Mouse (Mus musculus) urinary bladder, adult 2 months (tissue): ENCODE data around the gene Ptgs2. TPM values are rescaled to one million over a fixed set of nuclear protein-coding genes. Genes with fewer than 3 reads are reported as not detected.
A peak's percentile ranks its signal among the peaks of the same experiment; 100 is the strongest.

Source experiments
- DNase-seq: peaks from one replicate; pipeline ENCODE4 v3.0.0; 2022; ENCODE audit warnings: low spot score
- polyA plus RNA-seq: library from polyadenylated mRNA; depleted of rRNA; stranded (reverse); fragments of >200 nt; gene quantifications from 2 replicates; pipeline ENCODE4 v1.2.3, GENCODE M21; 2012; rRNA removed

Gene Ptgs2
- 5.5 and 5.9 TPM in 2 replicates for polyA plus RNA-seq

GRCm38 (mm10) chr1:150099790-150100333 is at the start of gene Ptgs2:
Ptgs2 (plus strand) TSS chr1:150100031.
- DNase-seq = peak; percentile 48

- no peak for DNase-seq
Measured at GRCm38 (mm10) chr1:150050256-150050655, 49.6 kb upstream of the Ptgs2 start.

- DNase-seq = no peak
Measured at GRCm38 (mm10) chr1:150065684-150066083, 34.1 kb upstream of the Ptgs2 start.

- no peak for DNase-seq
Measured at GRCm38 (mm10) chr1:150072880-150073279, 27.0 kb upstream of the Ptgs2 start.

DNA sequence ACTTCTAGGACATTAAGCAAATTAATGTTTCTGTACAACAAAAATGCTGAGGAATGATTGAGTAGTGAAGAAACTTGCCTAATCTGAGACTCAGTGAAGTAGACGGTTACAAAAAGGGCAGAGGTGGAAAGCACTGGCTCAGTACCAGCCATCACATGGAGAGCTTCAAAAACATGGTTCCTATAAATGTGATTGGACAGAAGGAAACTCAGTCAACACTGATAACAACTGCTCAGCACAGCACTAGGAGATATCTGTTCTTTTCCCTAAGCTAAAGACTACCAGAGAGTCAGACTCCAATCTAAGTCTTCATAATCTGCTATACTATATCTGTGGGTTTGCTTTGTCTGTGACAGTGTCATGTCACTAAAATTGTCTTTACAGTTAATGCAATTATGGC is 25.2 kb upstream of the Ptgs2 start:
- no peak for DNase-seq

DNA sequence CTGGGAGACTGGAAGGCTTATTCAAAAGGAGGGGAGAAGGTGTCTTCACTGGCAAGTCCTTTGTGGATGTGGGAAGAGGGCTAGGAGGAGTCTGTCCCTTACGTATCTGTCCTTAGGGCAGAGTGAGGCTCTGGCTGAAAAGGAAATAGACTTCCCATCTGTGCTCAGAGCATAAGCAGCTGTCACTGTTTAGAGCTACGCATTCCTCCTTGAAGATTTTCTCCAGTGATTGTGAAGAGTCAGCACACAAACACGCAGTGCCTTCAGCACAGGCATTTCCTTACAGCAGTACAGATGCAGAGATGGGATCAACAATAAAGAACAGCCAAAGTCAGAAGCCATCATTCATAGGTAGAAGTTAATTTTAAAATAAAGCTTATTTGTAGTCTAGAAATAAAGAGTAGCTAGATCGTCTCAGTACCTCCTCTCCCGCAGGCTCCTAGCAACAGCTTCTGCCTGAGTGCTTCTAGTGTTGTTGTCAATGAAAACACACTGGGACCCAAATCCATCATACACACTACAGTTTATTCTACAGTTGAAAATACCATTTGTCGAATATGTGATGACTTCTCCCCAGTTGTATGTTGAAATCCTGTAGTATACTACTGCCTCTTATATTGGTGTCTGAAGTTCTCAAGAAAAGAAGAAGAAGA is 10.7 kb upstream of the Ptgs2 start:
- DNase-seq = no peak

- DNase-seq = no peak
Measured at GRCm38 (mm10) chr1:150090229-150090628, 9.6 kb upstream of the Ptgs2 start.

- DNase-seq = no peak
Measured at GRCm38 (mm10) chr1:150097036-150097435, 2.8 kb upstream of the Ptgs2 start.

DNA sequence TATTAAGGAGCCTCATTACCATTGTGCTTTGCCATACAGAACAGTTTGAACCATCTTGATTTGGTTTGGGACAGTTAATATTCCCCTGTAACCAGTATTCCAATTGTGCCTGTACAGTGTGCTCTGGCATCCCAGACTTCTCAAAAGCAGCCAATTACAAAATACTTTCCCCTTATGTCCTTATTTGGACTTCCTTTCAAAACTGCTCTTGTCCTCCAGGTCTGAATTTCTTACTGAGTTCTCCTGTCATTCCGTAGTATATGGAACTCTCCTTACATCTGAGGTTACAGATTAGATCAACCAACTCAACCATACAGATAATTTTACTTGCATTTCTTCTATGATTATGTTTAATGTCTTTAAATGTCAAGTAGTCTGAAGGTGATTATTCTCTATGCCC is 2.1 kb upstream of the Ptgs2 start:
- no peak for DNase-seq

GRCm38 (mm10) chr1:150099374-150099773 is 457 bp upstream of the Ptgs2 start:
- DNase-seq = no peak

GRCm38 (mm10) chr1:150104228-150104720 is 4.4 kb downstream of the Ptgs2 start:
- no peak for DNase-seq

- no peak for DNase-seq
Measured at GRCm38 (mm10) chr1:150106736-150107135, 6.9 kb downstream of the Ptgs2 start.

- no peak for DNase-seq
Measured at GRCm38 (mm10) chr1:150109591-150109990, 9.8 kb downstream of the Ptgs2 start.

DNA sequence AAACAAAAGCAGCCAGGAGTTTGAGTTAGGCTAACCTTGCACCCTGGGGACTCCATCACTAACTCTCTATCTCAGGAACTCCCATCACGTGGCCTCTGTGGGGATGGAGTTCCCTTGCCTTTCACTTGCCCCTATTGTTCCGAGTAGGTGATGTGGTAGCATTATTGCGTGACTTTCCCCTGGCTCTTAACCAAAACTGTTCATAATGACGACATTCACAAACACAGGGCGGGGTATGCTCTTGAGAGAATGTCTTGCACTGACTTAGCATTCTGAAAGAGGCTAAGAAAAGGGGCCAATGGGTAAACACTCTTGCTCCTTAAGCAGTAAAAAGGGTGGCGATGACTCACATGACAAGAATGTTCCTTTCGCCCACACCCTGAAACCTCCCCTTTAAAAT is 15.5 kb downstream of the Ptgs2 start:
- DNase-seq = no peak

DNA sequence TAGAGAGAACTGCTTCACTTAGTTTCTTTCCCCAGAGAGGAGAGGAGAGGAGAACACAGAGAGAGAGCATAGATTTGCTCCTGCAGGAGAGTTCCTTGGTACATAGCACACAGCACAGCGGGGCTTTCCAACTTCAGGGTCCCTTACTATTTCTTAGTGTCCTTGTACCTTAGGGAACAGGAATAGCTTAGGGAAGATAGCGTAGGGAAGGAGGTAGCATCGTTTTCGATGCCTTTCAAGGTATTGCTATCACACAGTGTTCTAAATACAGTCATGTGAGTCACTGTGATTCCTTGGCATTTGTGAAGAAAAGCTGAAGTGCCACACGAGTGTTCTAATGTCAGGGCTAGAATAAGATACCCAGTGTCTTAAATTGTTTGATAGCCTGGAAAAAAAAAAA is 18.5 kb downstream of the Ptgs2 start:
- DNase-seq = no peak

DNA sequence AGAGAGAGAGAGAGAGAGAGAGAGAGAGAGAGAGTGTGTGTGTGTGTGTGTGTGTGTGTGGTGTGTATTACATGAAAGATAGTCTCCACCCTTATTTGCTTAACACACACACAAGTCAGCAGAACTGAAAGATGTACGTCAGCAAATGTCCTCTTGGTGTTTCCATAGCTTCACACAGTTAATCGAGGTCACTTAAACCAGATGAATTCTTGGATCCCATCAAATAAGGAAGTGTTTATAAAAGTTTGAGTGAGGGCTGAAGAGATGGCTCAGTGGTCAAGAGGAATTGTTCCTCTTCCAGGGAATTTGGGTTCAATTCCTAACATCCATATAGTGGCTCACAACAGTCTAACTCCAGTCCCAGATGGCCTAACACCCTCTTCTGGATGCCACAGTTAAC is 25.7 kb downstream of the Ptgs2 start:
- no peak for DNase-seq

- no peak for DNase-seq
Measured at GRCm38 (mm10) chr1:150130070-150130469, 30.2 kb downstream of the Ptgs2 start.

DNA sequence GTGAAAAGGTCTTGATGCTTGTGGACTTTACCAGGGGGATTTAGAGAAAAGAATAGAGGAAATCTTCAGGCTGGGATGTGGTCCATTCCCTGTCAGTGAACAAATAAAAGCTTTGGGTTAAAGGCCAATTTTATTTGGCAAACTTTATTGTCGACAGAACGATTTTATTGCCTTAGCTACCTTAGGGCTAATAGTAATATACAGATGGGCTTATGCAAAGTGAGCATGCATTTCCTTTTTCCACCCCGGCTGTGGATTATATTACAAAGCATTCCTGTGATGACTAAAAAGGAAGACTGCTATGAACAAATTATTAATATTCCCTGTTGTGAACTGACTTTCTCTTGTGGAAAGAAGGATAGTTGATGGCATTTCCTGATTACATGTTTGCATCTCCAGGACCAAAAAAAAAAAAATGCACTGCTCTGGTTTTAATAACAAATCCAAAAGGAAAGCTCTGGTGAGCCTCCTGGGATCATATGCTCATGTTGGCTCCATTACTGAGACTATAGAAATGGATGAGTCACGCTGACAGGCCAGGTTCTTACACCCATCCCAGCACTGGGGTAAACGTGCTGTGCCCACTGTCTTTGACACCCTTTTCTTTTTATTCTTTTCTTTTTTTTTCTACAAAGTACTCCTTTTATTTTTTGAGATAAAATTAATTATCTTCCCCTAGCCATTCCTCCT is 30.9 kb downstream of the Ptgs2 start:
- DNase-seq = no peak

DNA sequence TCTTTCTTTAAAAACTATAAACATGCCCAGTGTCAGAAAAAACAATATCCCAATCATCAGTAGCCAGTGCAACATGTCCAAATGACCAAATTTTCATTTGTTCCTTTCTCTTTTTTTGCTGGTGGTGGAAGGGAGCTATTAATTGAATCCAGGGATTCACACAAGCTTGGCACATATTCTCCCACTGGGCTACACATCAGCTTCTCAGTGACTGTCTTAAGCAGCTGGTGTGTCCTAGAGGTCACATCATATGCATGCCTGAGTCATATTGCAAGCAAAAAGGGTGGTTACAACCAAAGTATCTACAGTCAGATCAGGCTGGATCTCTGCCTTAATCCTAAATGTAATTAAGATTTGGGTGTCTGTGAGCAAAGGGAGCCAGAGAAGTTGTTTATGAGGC is 35.5 kb downstream of the Ptgs2 start:
- DNase-seq = no peak

DNA sequence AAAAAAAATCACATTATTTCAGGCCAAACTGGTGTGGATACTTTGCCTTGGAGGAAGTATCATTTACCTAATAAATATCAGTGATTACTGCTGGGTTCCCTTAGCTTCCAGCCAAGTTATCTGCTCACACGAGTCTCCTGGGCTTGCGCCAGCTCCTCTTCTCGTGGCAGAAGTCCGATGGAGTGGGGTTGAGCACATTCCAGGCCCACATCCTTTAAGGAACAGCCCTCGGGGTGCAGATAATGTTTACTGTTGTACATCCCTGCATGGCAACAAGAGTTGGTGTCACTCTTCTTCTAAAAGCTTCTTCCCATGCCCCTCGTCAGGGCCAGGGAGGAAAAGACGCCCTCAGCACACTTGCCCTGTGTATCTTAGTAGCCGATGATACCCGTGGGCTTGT is 39.9 kb downstream of the Ptgs2 start:
- no peak for DNase-seq

DNA sequence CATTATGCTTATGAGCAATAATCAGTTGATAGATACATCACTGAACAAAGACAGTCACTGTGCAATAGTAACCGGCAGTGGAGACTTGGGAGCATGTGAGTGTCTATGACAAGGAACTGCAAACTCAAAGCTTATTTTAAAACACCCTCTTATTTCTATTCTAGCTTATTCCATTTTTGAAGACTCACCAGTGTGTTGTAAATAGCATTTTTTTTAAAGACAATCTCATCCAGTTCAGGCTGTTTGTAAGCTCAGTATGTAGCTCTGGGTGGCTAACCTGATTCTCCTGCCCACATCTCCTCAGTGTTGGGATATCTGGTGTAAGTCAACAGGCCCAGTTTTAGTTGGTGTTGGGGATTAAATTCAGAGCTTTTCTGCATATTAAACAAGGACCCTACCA is 42.1 kb downstream of the Ptgs2 start:
- DNase-seq = no peak

GRCm38 (mm10) chr1:150143578-150143977 is 43.7 kb downstream of the Ptgs2 start:
- DNase-seq = no peak

- DNase-seq = no peak
Measured at GRCm38 (mm10) chr1:150145049-150145448, 45.2 kb downstream of the Ptgs2 start.
